Mouse (Mus musculus): ENCODE measurements at regions not wholly inside any gene's neighbourhood (a gene's known extent, or its start where the extent isn't known, plus 50 kb on each side); places are given as distances from the start of the nearest gene placed in this dataset.
A peak's percentile ranks its signal among the peaks of the same experiment; 100 is the strongest.

DNA sequence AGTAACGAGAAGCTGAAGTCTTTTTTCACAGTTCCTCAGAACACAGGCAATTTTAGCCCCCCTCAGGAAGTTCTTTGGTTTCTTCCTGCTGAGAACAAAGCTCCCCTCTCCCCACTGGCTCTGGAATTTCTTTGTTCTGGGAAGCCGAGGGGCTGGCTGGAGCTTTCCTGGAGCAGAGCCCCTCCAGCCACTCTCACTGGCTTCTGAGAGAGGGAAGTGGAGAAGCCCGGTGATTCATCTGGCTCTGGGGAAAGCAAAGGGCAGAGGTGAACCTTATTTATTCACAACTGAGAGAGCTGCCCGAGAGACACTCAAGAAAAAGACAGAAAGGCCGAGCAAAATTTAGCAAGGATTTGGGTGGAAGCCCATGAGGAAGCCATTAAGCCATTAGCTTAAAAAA lies 63.9 kb downstream of the Ddx3x start:
- no peak for ATAC-seq (ENCODE audit: insufficient number of reproducible peaks, low FRiP score, low TSS enrichment)

DNA sequence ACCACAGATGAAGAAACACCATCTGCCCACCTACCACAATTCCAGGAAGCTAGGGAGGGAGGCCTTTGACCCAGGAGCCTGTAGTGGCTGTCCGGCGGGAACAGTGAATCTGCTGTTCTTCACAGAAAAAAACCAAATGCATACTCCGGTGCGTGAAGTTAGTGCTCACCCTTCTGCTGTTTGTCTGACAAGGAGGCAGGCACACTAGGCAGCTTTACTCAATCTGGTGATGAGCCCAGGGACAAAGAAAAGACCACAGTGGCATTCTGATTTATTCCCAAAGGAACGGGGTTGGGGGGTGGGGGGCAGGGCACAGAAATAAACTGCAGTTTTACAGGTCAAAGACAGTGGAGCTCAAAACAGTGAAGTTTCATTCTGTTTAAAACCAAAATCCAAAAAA lies 64.4 kb downstream of the Ddx3x start:
- ATAC-seq (ENCODE audit: insufficient number of reproducible peaks, low FRiP score, low TSS enrichment) = no peak

DNA sequence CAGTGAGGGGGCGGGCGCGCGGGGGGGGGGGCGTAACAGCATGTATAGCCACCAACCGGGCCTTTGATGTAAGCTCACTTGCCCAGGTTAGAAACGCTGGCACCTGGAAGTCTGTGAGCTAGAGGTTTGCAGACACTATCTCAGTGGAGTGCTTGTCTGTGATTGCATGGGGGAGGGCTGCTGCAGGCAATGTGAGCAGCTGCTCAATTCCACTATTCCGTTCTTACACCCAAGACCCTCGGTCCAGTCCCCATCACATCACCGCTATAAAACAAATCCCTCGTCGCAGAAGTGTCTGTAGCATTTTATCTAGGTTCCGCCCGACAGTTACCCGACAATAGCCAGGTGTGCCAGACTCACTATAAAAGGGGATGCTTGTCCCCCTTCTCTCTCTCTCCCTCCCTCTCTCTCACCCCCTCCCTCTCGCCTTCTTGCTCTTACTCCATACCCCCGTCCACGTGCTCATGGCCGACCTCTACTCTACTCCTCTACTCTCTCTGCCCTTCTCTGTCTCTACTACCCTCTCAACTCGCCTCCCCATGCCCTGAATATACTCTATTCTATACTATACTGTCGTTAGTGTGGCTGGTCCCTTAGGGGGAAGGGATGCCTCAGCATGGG lies 65.4 kb downstream of the Ddx3x start:
- no peak for ATAC-seq (ENCODE audit: insufficient number of reproducible peaks, low FRiP score, low TSS enrichment)

DNA sequence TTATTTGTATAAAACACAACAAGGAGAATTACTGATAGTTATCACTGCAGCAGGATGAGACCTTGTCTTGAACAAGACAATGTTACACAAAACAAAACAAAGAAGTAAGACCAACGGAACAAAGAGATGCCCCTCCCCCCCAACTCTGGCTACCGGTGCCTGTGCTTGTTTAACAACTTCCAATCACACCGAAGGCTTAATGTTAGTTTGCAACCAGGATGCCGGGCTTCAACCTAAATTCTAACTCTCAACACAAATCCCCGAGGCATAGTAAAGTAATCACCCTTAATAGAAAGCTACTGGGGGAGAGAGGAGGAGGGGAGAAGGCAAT lies 65.9 kb downstream of the Ddx3x start:
- no peak for ATAC-seq (ENCODE audit: insufficient number of reproducible peaks, low FRiP score, low TSS enrichment)

DNA sequence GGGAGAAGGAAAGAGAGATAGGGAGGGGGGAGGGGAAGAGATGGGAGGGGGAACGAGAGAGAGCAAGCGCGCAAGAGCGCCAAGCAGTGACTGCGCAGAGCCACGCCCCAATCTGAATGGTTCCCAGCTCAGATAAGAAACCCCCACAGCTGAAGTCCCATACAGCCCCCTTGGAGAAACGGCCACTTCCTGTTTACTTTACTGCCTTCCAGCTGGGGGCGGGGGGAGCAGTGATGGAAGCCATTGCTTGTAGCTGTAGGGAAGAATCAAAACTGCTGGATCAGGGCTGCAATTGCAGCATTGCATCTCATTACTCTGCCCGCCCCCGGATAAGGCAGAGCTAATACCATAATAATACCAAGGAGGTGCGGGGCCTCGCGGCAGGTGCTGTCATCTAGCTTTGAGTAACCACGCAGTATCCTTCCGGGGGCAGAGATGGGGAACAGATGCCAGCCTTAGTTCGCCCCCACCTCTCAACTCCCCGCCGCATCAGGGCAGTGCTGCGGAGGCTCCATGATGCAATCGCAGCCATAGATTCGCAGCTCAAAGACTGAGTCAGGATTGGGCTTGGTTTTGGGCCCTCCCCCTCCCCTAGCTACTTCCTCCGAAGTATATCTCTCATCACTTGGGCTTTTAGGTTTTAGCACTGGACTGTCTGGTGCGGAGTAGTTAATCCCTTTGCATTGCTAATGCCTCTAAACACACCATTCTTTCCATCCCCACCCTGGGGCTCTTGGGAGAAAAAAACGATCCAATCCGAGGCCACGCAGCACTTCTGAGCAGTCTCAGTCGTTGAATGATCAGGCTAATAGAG lies 66.5 kb downstream of the Ddx3x start:
- ATAC-seq (ENCODE audit: insufficient number of reproducible peaks, low FRiP score, low TSS enrichment) = peak; percentile 82

DNA sequence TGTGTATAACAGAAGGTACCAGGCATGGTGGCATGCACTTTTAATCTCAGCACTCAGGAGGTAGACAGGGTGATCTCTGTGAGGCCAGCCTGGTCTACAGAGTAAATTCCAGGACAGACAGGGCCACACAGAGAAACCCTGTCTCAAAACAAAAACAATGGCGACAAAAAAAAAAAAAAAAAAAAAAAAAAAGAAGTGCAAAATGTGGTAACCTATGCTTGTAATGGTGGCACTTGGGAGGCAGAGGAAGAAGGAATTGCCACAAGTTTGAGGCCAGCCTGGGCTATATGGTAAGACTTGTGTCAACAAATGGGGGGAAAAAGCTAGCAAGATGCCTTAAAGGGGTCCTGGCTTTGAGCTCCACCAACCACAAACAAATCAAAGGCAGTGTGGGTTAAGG lies 67.6 kb downstream of the Ddx3x start:
- no peak for ATAC-seq (ENCODE audit: insufficient number of reproducible peaks, low FRiP score, low TSS enrichment)

DNA sequence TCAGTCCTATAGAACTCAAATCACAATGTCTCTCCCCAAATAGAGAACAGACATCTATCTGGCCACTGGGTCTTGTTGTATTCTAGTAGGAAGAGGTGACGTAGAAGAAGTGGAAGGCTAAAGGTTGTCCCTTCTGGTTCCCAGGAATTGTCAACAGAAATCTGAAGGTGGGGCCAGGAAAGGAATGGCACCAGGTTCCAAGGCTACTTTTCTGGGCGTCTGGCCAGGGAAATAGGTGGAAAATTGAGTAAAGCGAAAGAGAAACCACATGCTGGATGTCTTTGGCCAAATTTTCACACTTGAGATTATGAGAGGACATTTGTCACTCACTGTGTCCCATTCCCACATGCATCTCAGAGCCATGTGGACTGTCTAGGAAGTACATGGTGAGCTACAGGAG lies 69.7 kb downstream of the Ddx3x start:
- ATAC-seq (ENCODE audit: insufficient number of reproducible peaks, low FRiP score, low TSS enrichment) = no peak

DNA sequence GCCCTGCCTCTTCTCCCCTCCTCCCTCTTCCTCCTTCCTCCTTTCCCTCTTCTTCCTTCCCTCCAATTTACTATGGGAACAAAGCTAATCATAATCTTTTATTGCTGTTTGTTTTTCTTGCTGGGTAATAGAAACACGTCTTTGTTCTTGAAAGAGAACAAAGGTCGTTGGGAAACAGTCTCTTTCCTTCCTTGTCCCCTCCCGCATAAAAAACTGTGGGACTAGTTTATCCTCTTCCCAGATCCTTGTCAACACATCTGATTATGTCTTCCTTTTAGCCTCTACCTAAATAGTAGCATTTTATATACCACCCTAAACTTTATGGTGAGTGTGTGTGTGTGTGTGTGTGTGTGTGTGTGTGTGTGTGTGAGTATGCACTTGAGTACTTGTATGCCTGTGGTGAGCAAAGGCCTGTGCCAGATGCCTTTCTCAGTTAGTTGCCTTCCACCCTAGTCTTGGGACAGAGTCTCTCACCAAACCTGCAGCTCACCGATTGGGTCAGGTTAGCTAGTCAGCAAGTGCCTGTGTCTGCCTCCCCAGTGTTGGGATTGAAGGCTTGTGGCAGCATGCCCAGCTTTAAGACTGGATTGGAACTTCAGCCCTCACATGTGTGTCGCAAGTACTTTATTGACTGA lies 76.5 kb downstream of the Ddx3x start:
- ATAC-seq (ENCODE audit: insufficient number of reproducible peaks, low FRiP score, low TSS enrichment) = no peak

DNA sequence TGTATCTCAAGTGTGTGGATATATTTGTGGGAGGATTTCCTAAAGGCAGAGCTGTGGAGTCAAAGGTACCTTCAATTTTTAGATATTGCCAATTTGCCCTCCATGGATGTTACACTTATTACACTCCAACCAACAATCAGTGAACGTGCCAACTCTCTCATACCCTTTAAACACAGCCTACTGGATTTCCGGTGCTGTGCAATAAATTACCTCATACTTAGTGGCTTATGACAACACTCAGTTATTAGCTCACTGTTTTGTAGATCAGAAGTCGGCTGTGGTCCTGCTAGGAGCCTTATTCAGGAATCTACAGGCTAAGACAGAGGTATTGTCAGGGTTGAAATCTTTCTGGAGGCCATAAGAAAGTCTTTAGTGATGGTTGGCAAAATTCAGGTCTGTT lies 77.2 kb downstream of the Ddx3x start:
- ATAC-seq (ENCODE audit: insufficient number of reproducible peaks, low FRiP score, low TSS enrichment) = no peak

DNA sequence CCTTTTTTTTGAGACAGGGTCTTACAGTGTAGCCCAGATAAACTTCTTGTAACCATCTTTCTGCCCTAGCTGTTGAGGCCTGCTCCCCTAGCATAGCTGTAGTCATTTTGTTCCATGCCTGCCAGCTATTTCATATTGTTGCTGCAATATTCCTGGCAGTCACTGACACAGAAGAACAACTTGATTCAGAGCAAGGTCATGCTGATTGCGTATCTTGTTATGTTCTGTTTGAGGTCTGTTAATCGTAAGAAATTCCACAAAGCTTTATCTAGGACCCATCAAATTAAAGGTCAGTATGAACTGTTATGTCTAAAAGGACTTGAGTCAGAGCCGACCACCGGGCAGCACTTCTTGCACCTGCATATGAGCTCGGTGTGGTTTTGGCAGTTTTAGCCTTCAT lies 79.7 kb downstream of the Ddx3x start:
- ATAC-seq (ENCODE audit: insufficient number of reproducible peaks, low FRiP score, low TSS enrichment) = no peak

DNA sequence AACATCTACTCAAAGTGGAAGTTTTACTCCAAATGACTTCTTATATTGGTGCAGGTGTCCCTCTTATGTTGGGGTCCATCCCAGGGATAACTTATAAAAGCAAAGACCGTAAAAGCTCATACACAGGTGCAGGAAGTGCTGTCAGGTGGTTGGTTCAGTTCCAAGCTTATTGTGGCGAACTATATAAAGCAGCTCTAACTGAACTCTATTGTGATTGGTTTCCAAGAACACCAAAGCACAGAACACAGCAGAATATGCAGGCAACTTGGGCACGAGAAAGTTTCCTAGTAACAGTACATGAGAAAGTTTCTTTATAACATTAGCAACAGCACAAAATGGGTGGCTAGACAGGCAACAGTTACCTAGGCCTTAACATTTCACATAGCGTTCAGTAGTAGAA lies 89.5 kb downstream of the Ddx3x start:
- ATAC-seq (ENCODE audit: insufficient number of reproducible peaks, low FRiP score, low TSS enrichment) = no peak

DNA sequence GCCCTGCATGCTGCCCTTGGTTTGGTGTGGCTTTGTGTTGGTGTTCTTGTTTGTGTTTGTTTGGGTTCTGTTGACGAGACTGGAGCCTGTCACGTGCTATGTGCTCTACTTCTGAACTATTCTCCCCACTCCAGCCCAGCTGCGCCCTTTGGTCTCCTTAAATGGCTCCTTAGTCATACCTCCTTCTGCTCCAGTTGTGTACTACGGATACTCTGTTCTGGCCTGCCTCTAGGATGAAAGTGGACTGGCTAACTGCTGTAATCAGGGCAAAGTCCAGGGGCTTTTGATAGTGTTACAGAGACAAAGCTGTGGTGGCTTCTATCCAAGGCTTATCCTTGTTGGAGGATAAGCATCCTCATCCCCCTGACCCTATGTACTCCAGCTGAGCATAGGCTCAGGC lies 92.0 kb downstream of the Ddx3x start:
- ATAC-seq (ENCODE audit: insufficient number of reproducible peaks, low FRiP score, low TSS enrichment) = no peak

DNA sequence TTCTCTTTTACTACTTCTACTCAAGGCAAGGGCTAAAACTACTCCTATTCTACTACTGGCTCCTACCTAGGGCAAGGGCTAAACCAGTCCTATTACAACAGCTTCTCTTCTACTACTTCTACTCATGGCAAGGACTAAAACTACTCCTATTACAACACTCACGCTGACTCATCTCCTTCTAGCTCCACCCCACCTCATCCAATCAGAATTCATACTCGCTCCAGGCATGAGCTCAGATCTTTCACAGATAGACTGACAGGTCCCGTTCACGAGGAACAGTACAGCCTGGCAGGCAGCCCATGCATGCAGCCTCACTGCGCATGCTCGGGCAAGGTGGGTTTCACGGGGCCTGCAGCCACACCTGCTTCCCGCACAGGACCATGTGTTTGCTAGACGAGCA lies 79.6 kb upstream of the Nyx start:
- no peak for ATAC-seq (ENCODE audit: insufficient number of reproducible peaks, low FRiP score, low TSS enrichment)

DNA sequence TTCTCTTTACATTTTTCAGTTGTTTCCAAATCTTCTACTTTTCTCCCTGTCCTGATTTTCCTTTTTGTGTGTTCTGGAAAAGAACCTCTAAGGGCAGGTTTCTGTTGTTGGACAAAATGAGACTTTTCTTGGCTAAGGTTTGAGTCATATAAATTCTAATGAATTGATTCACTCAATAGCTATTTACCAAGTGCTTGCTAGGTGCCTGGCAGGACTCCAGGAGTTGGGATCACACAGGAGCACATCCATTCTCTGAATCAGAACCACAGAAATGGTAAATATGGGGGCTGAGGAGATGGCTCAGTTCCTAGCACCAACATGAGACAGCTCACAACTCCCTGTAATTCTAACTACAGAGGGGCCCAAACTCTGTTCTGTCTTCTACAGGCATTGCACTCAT lies 67.4 kb upstream of the Nyx start:
- no peak for ATAC-seq (ENCODE audit: insufficient number of reproducible peaks, low FRiP score, low TSS enrichment)

DNA sequence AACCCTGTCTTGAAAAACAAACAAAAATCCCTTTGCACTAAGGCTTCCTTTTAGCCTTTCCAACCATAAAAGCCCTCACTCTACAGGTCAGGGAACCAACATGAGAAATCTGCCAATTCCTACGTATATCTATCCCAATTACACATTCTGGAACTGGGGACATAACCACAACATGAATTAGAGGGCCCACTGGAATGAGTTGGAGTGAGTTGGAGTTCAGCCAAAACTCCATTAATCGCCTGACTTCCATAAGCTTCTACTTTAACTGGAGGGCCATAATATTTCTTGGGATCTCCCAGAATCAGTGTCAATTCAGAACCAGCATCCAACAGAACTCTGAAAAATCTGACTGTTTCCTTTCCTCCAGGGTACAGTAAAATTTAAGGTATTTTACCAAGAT lies 53.2 kb upstream of the Nyx start:
- no peak for ATAC-seq (ENCODE audit: insufficient number of reproducible peaks, low FRiP score, low TSS enrichment)

DNA sequence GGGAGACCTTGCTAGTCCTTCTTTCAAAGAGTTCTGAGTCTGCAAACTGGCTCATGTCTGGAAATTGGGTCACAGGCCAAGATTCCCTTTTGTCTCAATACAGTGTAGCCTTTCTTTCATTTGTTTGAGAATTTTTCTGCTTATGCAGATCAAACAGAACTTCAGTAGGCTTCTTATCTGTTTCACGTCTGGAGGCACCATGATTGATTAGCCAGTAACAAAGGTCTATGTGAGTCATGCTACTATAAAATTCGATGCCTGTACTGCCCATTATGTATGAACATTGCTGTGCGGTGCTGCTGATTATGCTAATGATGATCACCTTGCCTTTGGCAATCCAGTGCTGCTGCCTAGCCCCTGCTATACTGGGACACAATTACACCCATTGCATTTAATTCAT lies 52.8 kb upstream of the Nyx start:
- no peak for ATAC-seq (ENCODE audit: insufficient number of reproducible peaks, low FRiP score, low TSS enrichment)
